In the genomic region with DNA sequence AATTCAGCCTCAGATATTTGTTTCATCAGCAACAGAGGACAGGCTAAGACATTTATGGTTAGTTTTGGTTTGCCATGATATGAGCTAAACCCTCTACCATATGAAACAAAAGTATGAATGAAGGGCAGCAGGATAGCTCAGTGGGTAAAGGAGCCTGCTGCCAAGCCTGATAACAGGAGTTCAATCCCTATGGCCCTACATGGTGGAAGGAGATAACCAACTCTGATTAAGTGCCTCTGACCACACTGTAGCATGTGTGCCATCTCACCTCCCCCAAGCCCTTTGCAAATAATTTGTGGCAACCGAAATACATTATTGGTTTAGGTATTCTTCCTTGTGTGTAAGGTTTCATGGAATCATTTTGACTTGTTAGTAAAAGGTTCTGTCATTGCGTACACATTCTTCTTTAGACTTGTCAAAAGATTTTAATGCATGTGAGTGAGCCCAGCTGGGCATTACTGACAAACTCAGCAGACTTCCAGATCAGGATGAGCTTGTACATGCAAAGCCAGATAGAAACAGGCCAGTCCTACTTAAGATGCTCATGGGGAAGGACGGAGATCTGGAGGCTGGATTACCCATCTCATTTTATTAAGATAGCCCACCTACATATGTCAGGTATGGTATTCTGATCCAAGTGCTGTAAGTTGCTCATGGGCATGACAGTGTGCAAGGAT, we compare ENCODE assay signal across 16 mouse cellular contexts. TPM values are rescaled to one million over a fixed set of nuclear protein-coding genes. Genes with fewer than 3 reads are reported as not detected.
DNase-seq lines count a peak whose midpoint lies in the region; ATAC-seq and TF ChIP-seq lines count a peak whose summit lies in the region.
"Had no signal": no experiment of that assay in that cellular context is flagged by ENCODE, and none has a peak within 500 bp of the region (broad histone marks: within the 10 kb centered on the region; RNA-seq: fewer than 3 reads in every experiment).

No protein-coding gene starts in this region.

- no peak overlapping the region for H3K4me2 ChIP-seq in liver, embryonic 12.5 days
- H3K4me2 ChIP-seq: embryonic facial prominence, embryonic 12.5 days; heart, embryonic 11.5 days; hindbrain, embryonic 14.5 days had no signal

- no peak for TF ChIP-seq CTCF in cerebellum, adult 2 months (IDR thresholded peaks at IDR 0.05; ENCODE audit: borderline replicate concordance, insufficient read depth, low read depth, low read length)

- H3K27me3 ChIP-seq in cerebellum, adult 2 months (ENCODE audit: control insufficient read depth, insufficient read depth, low read length): no peaks in the 10 kb centered on the region
- H3K27me3 ChIP-seq in liver, embryonic 12.5 days (replicated peaks): no peaks in the 10 kb centered on the region
- H3K27me3 ChIP-seq: embryonic facial prominence, embryonic 12.5 days had no signal

- TF ChIP-seq POLR2A in cerebellum, adult 2 months (IDR thresholded peaks at IDR 0.05; ENCODE audit: borderline replicate concordance, insufficient read depth, low read length): no peak

- no peaks in the 10 kb centered on the region for H3K9me3 ChIP-seq in liver, embryonic 12.5 days (replicated peaks)
- H3K9me3 ChIP-seq: embryonic facial prominence, embryonic 12.5 days; hindbrain, embryonic 10.5 days had no signal

- no peak overlapping the region for H3K27ac ChIP-seq in cerebellum, adult 2 months (ENCODE audit: insufficient read depth, low read length)
- H3K27ac ChIP-seq in liver, embryonic 12.5 days: no peak overlapping the region
- H3K27ac ChIP-seq: embryonic facial prominence, embryonic 12.5 days; heart, adult 2 months; hindbrain, embryonic 10.5 days; hindbrain, embryonic 14.5 days had no signal

- H3K4me3 ChIP-seq in cerebellum, adult 2 months (replicated peaks; ENCODE audit: insufficient read depth, low read depth, low read length): no peak overlapping the region
- H3K4me3 ChIP-seq in liver, embryonic 12.5 days: no peak overlapping the region
- H3K4me3 ChIP-seq: embryonic facial prominence, embryonic 12.5 days; heart, adult 2 months; hindbrain, embryonic 10.5 days had no signal

- no peaks in the 10 kb centered on the region for H3K4me1 ChIP-seq in cerebellum, adult 2 months (ENCODE audit: control insufficient read depth, insufficient read depth, low read length)
- H3K4me1 ChIP-seq in liver, embryonic 12.5 days: peaks cover 14% of the 10 kb centered on the region
- H3K4me1 ChIP-seq: embryonic facial prominence, embryonic 12.5 days; hindbrain, embryonic 10.5 days had no signal

- 41% methylated on average over 3 of the region's 3 CpGs for WGBS in cerebellum, adult 2 months
- WGBS in liver, embryonic 12.5 days (ENCODE audit: insufficient replicate concordance): 74% methylated on average over 3 of the region's 3 CpGs

- H3K9ac ChIP-seq in liver, embryonic 12.5 days: no peak overlapping the region
- H3K9ac ChIP-seq: embryonic facial prominence, embryonic 12.5 days; hindbrain, embryonic 14.5 days had no signal

- DNase-seq in cerebellum, postnatal 10 days: peak; percentile 66 to 72
- DNase-seq in cerebellum, adult 2 months: no peak
- DNase-seq in liver: no peak
- DNase-seq in frontal cortex, postnatal 10 days (ENCODE audit: low spot score in 2 of 2): no peak
- DNase-seq in thymus, adult 18-20 months: no peak
- DNase-seq: cerebellum, adult 11 months; cerebellum, adult 9-11 months; gastrocnemius, postnatal 14 days; heart, adult 2 months had no signal

- ATAC-seq in liver, embryonic 12.5 days: peak; percentile 87
- ATAC-seq in common myeloid progenitor, adult 5-6 weeks (replicated peaks; ENCODE audit: low read depth, poor library complexity, severe bottlenecking): peak; percentile 75
- ATAC-seq in megakaryocyte progenitor cell, adult 5-6 weeks (replicated peaks; ENCODE audit: poor library complexity): peak; percentile 90

- peaks cover 12% of the 10 kb centered on the region for H3K36me3 ChIP-seq in liver, embryonic 12.5 days

RNA-seq across cellular contexts. Expression of gene Hddc2, which starts 17.2 kb away (rescaled TPM):
- polyA plus RNA-seq in cerebellum, adult 2 months (2012; rRNA removed): 18.3 and 19.5 TPM in 2 replicates
- 28.9 and 31.7 TPM in 2 replicates for polyA plus RNA-seq in liver, embryonic 12.5 days (2016; fragmentation: Nextera tagmentation; extraction: Ambion mirVana)
- 58.1 and 58.2 TPM in 2 replicates for total RNA-seq in common myeloid progenitor, adult 5-6 weeks (2017)
- total RNA-seq in megakaryocyte progenitor cell, adult 5-6 weeks (2015): 38.0 and 44.5 TPM in 2 replicates
- 56.2 and 63.8 TPM in 2 replicates for total RNA-seq in megakaryocyte progenitor cell, adult 5-6 weeks (2017)

Comparison
In these comparisons a context has a peak if more than half of its experiments do, and no peak if none do; other contexts are left out.
1. DNase-seq: peak in cerebellum, postnatal 10 days (2 of 2); none in cerebellum, adult 2 months (0 of 2), liver (single experiment), frontal cortex, postnatal 10 days (0 of 2) and thymus, adult 18-20 months (0 of 2).
2. Peak in every context shown above with its lines, with median percentiles within 50 percentile points of each other: ATAC-seq.